Mouse (Mus musculus) spleen, postnatal 4 days (tissue): ENCODE measurements around the gene 1700066M21Rik.

Experiments
- DNase-seq, 2 experiments: peaks; one replicate each; pipeline ENCODE4 v3.0.0; 2022; ENCODE audit warnings: low spot score in 2 of 2

Gene 1700066M21Rik

DNA sequence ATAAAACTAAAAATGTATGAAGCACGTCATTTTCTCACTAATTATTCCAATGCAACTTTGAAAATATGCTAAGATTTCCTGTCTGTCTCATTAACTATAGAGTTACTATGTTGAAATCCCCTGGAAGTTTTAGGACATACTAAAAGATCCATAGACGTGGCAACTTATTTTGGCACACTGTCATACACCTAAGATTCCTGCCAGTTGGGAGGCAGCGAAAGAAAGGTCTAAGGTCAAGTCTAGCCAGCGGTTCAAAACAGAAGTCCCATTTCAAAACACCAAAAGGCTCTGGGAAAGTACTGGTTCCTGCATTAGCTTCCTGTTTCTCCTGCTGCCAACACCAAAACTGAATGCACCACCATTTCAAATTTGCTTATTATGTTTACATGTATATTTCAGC lies 15.0 kb downstream of the 1700066M21Rik start:
- DNase-seq, result no peak

DNA sequence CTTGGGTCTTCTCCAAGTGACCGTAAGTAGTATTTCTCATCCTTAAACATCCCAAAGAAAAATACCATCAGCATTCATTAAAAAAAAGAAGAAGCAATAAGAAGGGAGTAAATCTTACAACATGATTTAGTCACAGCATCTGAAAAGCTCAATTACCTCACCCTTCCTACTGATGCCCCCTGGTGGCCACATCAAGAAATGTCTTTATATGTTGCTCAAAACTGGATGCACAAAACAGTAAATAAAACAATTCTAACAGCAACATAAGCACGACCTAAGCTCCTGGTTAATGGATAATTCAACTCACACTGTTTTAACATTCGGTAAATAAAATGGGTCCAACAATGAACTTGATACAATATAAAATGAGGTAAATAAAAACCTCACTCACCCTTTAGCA lies 16.6 kb downstream of the 1700066M21Rik start:
- peak; percentile 32 to 74 for DNase-seq

DNA sequence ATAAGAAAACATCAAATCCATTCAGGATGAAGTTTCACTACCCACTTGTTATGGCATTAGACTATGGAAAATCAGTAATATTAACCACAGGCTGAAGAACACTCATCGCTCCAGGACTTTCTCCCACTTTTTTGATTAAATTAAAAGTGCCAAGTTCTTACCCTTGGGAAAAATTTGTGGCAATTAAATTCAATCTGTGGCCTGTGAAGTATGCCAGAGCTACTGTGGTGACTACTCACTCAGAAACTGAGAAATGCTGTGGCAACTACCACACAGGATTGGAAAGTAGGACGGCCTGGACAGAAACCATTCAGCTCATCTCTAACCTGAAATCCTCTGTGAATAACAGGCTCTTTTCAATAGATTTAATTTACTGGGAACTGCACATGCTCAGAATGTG lies 22.9 kb downstream of the 1700066M21Rik start:
- no peak for DNase-seq

DNA sequence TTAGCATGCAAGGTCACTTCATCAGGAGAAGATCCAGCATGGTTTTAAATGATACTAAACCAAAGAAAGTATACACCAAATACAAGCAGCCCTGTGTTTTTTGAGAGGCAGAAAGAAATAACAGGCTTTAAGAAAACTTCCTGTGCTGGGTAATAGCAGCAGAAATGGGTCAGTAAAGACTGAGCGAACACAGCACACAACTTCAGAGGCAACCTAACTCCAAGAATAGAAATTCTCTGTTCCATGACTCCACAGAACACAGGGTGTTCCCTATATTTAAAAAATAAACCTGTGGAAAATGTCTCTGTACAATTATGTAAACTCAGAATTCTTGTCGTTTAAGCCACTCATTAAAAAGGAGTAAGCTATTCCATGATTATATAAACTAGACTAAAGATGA lies 23.5 kb downstream of the 1700066M21Rik start:
- no peak for DNase-seq

DNA sequence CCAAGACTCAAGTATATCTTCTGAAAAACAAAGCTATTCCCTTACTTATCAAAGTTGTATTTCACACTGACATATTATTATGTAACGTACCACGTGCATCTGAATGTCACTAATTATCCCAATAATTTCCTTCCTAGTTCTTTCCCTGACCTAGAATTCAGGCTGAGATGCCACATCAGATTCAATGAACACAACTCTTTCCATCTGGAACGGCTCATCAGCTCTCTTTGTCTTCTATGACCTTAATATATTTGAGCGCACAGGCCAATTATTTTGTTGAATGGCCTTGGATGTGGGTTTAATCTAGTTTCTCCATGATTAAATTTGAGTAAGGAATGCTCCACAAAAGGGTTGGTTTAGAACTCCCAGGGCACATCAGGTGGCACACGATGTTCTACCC lies 24.7 kb downstream of the 1700066M21Rik start:
- no peak for DNase-seq

DNA sequence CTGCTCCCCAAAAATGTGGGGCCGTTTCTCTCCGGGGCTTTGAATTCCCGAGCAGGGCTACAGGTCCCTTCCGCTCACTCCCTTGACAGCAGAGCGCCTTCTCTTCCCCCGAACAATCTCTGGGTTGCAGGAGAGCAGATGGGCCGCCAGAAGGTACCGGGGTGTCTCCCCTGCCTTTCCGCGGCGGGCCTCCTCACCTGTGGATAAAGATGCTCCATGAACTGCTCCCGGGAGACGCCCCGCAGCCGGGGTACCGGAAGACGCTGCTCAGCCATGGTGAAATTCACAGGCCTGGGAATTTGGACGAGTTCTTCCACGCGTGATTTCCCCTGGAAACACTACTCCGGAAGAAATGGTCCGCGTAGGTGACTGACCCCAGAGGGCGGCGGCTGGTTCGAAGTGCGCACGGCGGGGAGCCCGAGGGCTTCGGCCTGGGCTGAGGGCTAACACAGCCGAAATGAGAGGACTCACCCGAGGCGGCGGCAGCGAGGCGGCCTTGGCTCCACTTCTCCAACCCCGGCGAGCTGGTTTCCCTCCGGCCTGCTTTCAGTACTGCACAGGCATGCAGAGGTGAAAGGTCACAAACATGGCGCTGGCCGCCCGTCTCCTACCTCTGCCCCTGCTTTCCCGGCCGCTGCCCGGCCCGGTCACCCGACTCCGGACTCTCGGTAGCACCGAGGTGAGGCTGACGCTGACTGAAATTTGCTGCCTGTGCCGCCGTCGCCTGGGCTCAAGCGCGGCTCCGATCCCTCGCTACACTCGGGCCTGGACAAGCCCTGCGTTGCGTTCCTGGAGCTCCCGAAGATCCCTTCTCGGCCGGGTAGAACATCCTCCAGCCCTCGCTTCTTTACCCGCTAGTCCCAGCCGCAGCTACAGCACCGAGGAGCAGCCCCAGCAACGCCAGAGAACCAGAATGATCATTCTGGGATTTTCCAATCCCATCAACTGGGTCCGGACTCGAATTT lies 29.0 kb downstream of the 1700066M21Rik start, which contains the start of the genes Maip1 and Tyw5:
Gene Maip1 (plus strand): TSS at position 142 of the 965 bp plus-strand sequence.
Gene Tyw5 (minus strand): TSS at position 915 of the 965 bp plus-strand sequence.
- peak; percentile 76 to 89 for DNase-seq

DNA sequence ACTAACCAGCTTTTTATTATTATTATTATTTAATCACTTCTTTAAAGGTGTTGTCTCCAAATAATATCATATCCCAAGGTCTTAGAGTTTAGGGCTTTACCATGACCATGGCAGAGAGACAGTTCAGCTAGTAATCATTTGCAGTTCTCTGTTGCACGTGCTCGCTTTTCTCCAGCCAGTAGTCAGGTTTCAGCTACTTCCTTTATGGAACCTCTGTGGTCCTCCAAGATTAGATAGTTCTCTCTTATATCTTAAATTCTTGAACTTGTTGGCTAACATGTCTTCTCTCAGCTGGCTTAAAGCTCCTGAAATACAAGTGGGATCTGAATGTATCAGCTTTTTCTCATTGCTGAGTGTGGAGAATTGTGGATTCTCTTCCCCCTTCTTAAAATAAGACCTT lies 31.6 kb downstream of the 1700066M21Rik start:
- DNase-seq, result no peak

DNA sequence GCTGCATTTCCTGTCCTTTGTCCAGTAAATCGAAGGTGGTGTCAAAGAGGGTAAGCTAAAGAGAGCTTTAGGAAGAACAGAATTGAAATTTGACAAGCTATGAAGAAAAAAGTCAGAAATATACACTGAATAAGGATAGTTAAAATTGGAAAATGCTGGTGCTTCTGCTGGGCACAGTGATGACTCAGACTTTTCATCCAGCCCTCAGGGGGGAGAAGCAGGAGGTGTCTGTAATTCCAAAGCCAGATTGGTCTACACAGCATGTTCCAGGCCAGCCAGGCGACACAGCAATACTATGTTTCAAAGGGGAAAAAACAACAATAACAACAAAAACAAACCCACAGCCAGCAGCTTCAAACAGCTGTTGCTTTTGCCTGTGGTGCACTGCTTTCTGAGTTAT lies 36.0 kb downstream of the 1700066M21Rik start:
- DNase-seq, result no peak

DNA sequence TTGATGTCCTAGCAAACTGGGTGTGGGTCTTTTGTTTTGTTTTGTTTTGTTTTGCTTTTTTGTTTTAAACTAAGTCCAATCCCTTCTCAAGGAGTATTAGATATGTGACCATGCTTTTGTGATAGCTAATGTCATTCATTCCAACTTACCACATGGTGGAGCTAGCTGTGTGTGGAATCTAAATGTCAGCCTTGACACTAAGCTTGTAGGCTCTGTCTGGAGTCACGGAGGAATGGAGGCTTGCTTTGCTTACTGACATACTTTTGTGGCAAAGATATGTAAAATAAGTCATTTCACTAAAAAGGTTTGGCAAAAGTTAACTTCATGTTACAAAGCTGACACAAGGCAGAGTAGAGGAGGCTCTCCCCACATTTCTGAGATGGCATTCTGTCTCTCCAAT lies 46.3 kb downstream of the 1700066M21Rik start:
- DNase-seq, result no peak

DNA sequence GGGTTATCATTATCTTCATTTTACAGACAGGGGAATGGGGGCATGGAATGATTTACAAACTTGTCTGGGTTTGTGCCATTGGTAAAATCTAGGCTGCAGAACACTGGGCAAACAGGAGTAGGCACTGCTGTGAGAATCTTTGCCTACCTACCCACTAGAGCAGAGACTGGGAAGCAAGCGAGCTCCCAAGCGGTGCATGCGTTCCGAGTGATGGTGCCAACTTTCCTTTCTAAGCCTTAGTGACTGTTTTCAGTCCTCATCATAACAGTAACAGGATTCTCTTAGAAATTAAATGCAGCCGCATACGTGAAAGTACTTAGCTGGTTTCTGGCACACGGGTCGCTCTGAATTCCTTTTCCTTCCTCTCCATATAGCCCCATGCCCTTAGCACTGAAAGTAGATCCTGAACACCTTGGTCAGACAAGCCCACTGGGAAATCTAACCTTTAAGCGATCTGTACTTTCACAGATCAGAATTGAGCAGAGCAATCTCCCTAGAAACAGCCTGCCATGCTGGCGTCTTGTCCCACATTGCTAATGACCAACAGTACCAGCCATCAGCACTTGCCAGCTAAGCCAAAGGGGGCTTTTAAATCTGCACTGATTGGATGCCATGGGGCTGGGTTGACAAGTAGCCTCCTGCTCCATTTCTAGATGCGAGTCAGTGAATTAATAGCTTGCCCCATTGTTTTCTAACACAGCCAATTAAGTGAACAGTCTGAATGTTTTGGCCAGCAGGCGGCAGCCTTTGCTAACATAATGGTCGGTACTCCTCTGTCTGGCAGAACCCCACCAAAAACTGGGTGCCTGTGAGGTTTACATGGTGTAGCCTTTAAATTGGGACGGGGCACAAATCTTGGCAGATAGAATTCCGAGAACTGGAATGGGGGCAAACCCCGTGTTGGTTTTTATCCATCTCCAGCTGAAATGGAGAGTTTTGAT lies 51.2 kb downstream of the 1700066M21Rik start:
- peak; percentile 66 to 85 for DNase-seq

DNA sequence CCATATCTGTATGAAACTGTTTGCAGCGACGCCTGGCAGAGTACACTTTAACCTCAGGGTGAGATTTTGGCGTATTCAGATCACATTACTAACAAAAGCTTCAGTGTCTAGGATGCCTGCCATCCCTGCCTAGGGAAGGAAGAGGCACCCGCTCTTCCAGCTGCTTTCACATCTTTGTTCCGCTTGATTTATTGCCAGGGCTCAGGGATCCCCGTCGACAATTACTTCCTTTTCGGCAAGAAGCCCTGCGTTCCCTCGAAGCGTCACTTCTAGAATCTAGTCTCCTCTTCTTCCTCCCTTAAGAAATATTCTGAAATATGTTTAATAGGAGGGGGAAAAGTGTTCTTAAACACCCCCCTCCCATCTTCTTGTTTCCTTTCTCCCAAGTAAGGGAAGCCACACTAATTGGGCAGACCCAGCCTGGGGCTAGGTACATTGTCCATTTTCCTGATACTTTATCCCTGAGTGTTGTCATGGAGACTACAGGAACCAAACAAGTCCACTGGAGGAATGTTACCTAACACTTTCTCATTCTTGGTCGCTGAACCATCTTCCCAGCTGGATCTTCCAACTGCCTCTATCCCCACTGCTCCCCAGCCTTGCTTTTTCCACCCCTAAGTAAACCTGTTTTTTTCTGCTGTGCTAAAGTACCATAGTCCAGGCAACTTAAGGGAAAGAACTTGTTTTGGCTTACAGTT lies 52.5 kb downstream of the 1700066M21Rik start:
- no peak for DNase-seq

DNA sequence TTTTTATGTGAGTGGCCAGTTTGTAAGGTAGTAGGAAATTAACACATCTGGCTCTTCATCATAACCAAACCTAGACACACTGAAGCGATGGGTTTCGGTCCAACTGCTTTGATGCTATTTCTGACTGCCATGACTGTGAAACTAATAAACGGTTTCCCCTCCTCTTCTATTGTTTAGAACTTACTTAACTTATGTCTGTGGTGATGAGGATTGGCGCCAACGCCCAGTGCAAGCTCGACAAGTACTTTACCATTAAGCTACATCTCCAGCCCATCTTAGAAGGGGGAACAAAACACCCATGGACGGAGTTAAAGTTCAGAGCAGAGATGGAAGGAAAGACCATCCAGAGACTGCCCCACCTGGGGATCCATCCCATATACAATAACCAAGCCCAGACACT lies 55.7 kb downstream of the 1700066M21Rik start:
- DNase-seq, result no peak
